Mouse (Mus musculus) kidney, embryonic 15.5 days (tissue): Measurements from ENCODE around the gene Stpg3. TPM values are rescaled to one million over a fixed set of nuclear protein-coding genes. Genes with fewer than 3 reads are reported as not detected.

Source experiments
- ATAC-seq: fragments of 200-750 bp; cut with Nextera tagmentation; replicated peaks from 2 replicates; pipeline ENCODE4 v1.8.0; 2017; ENCODE audit warnings: moderate TSS enrichment; ENCODE audit not compliant: low FRiP score
- H3K27ac ChIP-seq: fragments of 300-500 bp; sonication (generic); 2 replicates; pipeline ENCODE4 v1.5.1; 2015; ENCODE audit warnings: mild to moderate bottlenecking, inconsistent platforms
- H3K27me3 ChIP-seq: fragments of 300-500 bp; sonication (generic); 2 replicates; pipeline ENCODE4 v1.6.1; 2015; ENCODE audit warnings: inconsistent platforms
- H3K36me3 ChIP-seq: fragments of 300-500 bp; sonication (generic); 2 replicates; pipeline ENCODE4 v1.6.1; 2015; ENCODE audit warnings: inconsistent platforms
- H3K4me1 ChIP-seq: fragments of 300-500 bp; sonication (generic); 2 replicates; pipeline ENCODE4 v1.6.1; 2015; ENCODE audit warnings: inconsistent platforms
- H3K4me2 ChIP-seq: fragments of 300-500 bp; sonication (generic); 2 replicates; pipeline ENCODE4 v1.6.1; 2015; ENCODE audit warnings: moderate library complexity, mild to moderate bottlenecking, inconsistent platforms
- H3K4me3 ChIP-seq: fragments of 300-500 bp; sonication (generic); replicated peaks from 2 replicates; pipeline ENCODE4 v1.5.1; 2015; ENCODE audit warnings: mild to moderate bottlenecking, inconsistent platforms
- H3K9ac ChIP-seq: fragments of 300-500 bp; sonication (generic); 2 replicates; pipeline ENCODE4 v1.6.1; 2015; ENCODE audit warnings: mild to moderate bottlenecking, inconsistent platforms
- H3K9me3 ChIP-seq: fragments of 300-500 bp; sonication (generic); replicated peaks from 2 replicates; pipeline ENCODE4 v1.6.1; 2016; ENCODE audit warnings: inconsistent platforms
- WGBS: fragments of 180-500 bp; shearing (Covaris S2); methylation state at CpG from one replicate; pipeline ENCODE4 v1.1.7; 2015; ENCODE audit warnings: mixed read lengths; 5-methylcytosine and 5-hydroxymethylcytosine counted together
- polyA plus RNA-seq: library from polyadenylated mRNA; unstranded; fragments of >200 nt; fragmentation: Nextera tagmentation; extraction: Ambion mirVana; gene quantifications from 2 replicates; pipeline ENCODE4 v1.2.1, GENCODE M21; 2015

The Stpg3 gene
- polyA plus RNA-seq, 1 experiment from 2014 or later: 0.55 TPM

DNA sequence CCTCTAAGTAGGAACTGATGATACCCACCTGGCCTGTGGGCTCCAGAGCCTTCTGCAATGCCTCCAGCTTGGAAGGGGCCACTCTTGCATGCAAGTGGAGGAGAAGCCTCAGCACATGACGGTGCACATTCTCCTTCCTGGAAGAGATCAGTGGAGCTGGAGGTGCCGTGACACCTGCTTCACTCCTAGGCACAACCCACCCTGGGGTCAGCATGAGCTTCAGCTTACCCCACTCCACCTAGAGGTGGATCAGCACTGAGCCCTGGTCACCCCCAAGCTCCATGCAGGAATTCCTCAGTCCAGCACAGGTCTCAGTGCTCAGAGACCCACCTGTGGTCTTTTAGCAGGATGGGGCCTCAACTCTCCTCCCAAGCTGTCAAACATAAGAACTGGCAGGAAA is 13.8 kb downstream of the Stpg3 start:
- Histone ChIP-seq H3K4me2 (no peak overlapping the region), H3K4me1 (peaks cover 19% of the 10 kb centered on the region), H3K4me3 (no peak overlapping the region), H3K9ac (no peak overlapping the region), H3K36me3 (peaks cover 74% of the 10 kb centered on the region), H3K9me3 (no peaks in the 10 kb centered on the region), H3K27ac (no peak overlapping the region), H3K27me3 (peaks cover 2% of the 10 kb centered on the region; the same call in 1 of the 2 replicates)
- 95% methylated on average over 2 of the region's 2 CpGs for WGBS
- no peak for ATAC-seq

DNA sequence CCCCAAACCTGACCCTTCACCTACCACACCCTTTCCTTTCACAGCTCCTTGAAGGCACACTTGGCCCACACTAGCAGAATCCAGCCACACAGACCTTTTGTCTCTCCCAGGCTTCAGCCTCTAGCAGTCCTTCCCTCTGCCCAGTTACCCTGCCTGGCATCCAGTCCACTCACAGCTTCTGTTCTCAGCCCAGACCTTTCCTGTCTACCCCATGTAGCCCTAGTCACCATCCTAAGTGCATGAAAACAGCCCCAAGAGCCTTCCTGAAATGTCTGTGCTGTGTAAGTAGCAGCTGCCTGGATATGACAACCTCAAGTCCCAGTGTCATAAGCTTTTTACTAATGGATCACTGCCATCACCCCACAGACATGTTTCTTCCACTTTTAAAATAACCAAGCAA is 16.5 kb downstream of the Stpg3 start:
- Histone ChIP-seq H3K4me3 (no peak overlapping the region), H3K27ac (peak overlapping the region; percentile 93), H3K36me3 (peaks cover 47% of the 10 kb centered on the region), H3K9me3 (no peaks in the 10 kb centered on the region), H3K9ac (no peak overlapping the region), H3K27me3 (peaks cover 13% of the 10 kb centered on the region), H3K4me1 (peaks cover 45% of the 10 kb centered on the region), H3K4me2 (no peak overlapping the region)
- ATAC-seq: no peak

DNA sequence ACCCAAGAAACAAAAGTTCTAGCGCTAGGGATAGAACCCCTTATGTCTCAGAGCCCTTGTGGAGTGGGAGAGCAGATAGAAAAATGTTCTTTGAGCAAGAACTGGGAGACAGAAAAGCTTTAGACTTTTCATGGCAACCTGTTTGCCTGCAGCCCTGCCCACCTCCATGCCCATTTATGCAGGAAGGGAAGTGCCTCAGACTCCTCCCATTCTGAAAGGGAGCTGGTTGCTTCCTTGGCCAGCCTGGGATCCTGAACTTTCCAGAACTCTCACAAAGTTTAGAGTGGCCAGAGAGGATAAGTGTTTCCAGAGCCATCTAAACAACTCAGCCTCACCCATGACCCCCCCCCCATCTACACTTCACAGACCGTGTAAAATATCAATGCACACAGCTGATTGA is 17.2 kb downstream of the Stpg3 start:
- Histone ChIP-seq H3K36me3 (peaks cover 40% of the 10 kb centered on the region), H3K4me2 (peak overlapping the region; percentile 68), H3K27me3 (peaks cover 13% of the 10 kb centered on the region), H3K4me1 (peaks cover 46% of the 10 kb centered on the region), H3K27ac (peak overlapping the region; percentile 93), H3K9me3 (no peaks in the 10 kb centered on the region), H3K9ac (no peak overlapping the region), H3K4me3 (peak overlapping the region; percentile 44)
- no peak for ATAC-seq
- WGBS: 33% methylated on average over 2 of the region's 2 CpGs

DNA sequence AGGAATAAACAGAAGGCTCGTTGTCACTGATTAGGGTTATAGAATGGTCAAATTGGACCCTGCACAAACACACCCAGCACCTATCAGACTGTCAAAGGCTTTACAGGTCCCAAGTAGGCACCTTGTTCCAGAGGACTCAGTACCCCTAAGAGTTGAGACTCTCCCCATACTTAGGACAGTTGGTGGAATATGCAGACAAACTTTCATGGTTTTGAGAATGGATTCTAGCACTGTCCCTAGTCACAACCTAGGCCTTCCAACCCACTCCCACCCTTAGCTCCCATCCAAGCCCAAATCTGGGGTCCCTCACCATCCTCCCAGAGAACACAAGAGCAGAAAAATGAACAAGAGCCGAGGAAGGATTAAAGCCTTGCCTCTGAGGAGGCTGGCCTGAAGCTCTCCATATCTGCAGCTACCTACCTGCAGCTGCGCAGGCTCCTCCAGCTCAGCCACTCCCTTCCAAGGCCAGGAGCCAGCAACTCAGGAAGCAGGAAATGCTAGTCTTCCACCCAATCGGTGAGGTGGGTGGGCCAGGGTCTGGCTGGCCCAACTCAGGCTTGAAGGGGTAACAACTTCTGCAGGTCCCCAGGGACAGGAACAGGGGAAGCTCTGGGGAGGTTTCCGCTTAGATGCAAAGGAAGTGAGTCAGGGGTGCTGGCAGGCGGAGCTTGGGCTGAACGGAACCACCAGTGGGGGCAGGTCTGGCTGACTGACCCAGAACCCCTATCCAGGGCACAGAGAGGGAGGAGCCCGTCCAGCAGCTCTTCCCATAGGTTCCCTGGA is 18.1 kb downstream of the Stpg3 start, which contains the start of gene Tor4a:
Tor4a (minus strand) TSS at position 715 of the 783 bp plus-strand sequence.
- Histone ChIP-seq H3K9ac (peak within 1 kb of the TSS; percentile 24), H3K9me3 (no peaks in the 10 kb centered on the region), H3K36me3 (peaks cover 31% of the 10 kb centered on the region), H3K27ac (peak within 1 kb of the TSS; percentile 93), H3K4me2 (peak within 1 kb of the TSS; percentile 68), H3K4me3 (peak within 1 kb of the TSS; percentile 44), H3K4me1 (peaks cover 46% of the 10 kb centered on the region), H3K27me3 (peaks cover 13% of the 10 kb centered on the region)
- WGBS: 10% methylated on average over 8 of the region's 8 CpGs
- peak; percentile 74 for ATAC-seq

DNA sequence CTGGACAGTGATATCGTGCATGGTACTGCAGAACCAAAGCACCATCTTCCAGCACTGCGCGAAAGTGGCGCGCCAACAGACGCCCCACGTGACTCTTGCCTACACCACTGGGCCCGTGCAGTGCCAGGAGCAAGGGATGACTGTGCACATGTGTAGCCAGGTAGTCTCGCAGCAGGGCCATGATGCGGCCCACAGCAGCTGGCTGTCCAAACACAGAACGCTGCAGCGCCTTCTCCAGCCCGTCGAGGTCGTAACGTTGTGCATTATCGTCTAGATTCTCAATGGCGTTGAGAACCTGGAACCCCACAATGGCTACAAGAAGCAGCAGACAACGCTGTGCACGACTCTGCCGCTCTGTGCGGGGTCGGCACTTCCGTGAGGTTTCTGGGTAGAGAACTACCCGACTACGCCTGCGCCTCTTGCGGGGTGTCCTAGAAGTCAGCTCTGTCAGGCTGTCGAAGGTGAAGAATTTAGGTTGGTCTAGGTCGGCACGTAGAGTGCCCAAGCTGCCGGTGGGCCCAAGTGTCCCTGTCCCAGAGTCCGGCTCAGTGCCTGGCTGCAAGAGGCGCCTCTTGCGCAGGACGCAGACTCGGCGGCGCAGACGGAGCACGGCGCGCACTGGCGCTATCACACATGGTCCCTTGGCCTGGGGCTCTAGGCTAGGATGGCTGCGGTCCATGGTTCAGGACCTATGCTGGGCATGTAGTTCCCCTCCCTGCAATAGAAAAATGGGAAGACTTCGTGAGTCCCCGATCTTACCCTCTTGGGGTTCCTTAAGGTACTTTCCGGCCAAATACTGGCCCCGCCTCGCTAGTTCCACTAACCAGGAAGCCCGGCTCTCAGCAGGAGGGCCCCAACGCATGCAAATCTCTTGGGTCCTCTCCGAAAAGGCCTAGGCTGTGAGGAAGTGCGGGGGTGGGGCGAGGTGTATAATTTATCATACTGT is 19.0 kb downstream of the Stpg3 start:
- Histone ChIP-seq H3K36me3 (peaks cover 23% of the 10 kb centered on the region), H3K4me3 (peak overlapping the region; percentile 44), H3K27ac (peak overlapping the region; percentile 93), H3K9me3 (no peaks in the 10 kb centered on the region), H3K4me1 (peaks cover 46% of the 10 kb centered on the region), H3K4me2 (peak overlapping the region; percentile 68), H3K9ac (peak overlapping the region; percentile 21), H3K27me3 (peaks cover 13% of the 10 kb centered on the region)
- ATAC-seq: peak; percentile 17; the same call in 1 of the 2 replicates
- 22% methylated on average over 55 of the region's 55 CpGs for WGBS

DNA sequence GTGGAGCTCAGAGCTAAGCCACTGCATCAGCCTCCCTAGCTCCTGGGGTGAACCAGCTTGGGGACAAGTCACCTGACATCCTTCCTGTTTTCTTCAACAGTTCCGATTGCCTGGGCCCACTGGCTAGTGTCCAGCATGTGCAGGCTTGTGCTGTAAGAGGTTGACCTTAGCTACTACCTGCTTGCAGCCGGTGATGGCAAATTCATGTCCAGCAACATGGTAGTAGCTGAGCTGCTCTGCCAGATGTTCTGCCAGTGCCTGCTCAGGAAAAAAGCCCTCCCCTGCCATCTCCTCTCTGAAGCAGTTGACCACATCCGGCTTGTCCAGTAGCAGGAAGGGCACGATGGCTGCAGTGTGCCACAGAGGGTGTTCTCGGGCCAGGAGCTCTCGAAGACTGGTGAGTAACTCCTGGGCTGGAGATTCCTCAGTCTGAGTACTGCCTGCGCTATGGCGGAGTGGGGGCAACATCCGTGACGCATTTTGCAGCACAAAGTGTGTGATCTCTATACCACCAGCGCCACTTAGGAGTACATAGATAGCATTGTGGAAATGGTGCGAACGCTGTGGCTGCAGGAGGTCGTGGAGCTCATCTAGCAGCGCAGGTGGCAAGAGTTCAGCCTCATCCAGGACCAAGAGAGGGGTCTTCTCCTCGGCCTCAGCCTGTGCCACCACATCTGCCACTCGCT is 19.8 kb downstream of the Stpg3 start:
- peaks cover 13% of the 10 kb centered on the region for H3K27me3 ChIP-seq
- H3K9ac ChIP-seq: peak overlapping the region; percentile 21; the same call in 1 of the 2 replicates
- H3K36me3 ChIP-seq: peaks cover 14% of the 10 kb centered on the region
- H3K9me3 ChIP-seq: no peaks in the 10 kb centered on the region
- H3K27ac ChIP-seq: peak overlapping the region; percentile 54; the same call in 1 of the 2 replicates
- peak overlapping the region; percentile 44; the same call in 1 of the 2 replicates for H3K4me3 ChIP-seq
- WGBS: 82% methylated on average over 17 of the region's 17 CpGs
- H3K4me2 ChIP-seq: peak overlapping the region; percentile 68
- peaks cover 46% of the 10 kb centered on the region for H3K4me1 ChIP-seq
- ATAC-seq: no peak

DNA sequence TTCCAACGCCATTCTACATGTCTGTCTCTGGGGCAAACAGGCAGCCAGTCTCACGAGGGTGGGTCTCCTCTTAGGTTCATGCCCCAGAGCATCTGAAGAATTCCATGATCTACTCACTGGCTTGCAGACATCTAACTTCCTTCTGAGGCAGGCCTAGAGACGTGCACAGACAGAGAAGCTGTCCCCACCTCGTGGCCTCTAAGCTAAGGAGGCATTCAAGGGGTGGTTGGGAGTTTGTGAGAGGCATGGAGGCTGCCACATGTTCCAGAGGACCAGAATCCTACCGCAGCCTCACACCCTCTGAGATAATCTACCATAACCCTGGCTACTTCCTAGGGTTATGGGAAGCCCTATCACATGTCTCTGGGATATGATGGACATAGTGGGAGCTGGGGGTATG is 20.4 kb downstream of the Stpg3 start:
- peak overlapping the region; percentile 54 for H3K27ac ChIP-seq
- peaks cover 13% of the 10 kb centered on the region for H3K27me3 ChIP-seq
- peaks cover 8% of the 10 kb centered on the region for H3K36me3 ChIP-seq
- 68% methylated on average over 5 of the region's 5 CpGs for WGBS
- H3K9ac ChIP-seq: no peak overlapping the region
- ATAC-seq: no peak
- peak overlapping the region; percentile 68 for H3K4me2 ChIP-seq
- H3K4me1 ChIP-seq: peaks cover 46% of the 10 kb centered on the region
- no peaks in the 10 kb centered on the region for H3K9me3 ChIP-seq
- H3K4me3 ChIP-seq: no peak overlapping the region

DNA sequence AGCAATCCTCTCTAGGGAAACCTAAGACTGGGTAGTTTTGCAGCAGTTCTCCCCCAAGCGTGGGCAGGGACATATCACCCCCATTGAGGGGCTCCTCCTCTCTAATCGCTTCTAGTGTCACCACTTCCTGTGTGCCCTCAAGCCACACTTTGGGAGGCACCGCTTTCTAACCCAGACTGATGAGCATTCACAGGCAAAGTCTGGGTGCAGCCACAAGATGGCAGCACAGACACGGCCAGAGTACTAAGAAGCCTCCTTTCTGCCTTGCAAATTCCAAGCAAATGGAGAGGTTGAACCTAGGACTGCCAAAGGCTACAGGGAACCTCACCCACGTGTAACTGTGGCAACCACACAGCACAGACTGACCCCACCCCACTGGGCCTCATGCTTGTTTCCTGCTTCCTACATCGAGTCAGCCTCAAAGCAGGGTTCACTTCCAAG is 21.1 kb downstream of the Stpg3 start:
- no peak overlapping the region for H3K9ac ChIP-seq
- H3K27ac ChIP-seq: peak overlapping the region; percentile 54
- no peaks in the 10 kb centered on the region for H3K9me3 ChIP-seq
- H3K27me3 ChIP-seq: peaks cover 13% of the 10 kb centered on the region
- H3K4me1 ChIP-seq: peaks cover 46% of the 10 kb centered on the region
- 1% methylated on average over 6 of the region's 6 CpGs for WGBS
- peak overlapping the region; percentile 14; the same call in 1 of the 2 replicates for H3K4me3 ChIP-seq
- peak; percentile 69 for ATAC-seq
- peaks cover 1% of the 10 kb centered on the region for H3K36me3 ChIP-seq
- H3K4me2 ChIP-seq: peak overlapping the region; percentile 68

DNA sequence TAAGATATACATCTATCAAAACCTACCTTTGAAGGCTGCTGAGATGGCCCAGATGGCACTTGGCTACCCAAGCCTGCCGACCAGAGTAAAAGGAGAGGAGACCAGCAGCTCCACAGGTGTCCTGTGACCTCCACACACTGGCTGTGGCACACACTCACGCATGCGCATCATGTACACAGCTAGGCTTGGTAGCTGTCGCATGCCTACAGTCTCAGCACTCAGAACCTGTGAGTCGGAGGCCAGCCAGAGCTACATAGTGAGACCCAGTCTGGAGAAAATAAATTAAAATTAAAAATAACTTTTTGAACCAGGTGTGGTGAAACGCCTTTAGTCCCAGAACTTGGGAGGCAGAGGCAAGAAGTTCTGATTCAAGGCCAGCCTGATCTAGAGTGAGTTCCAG is 26.6 kb downstream of the Stpg3 start:
- Histone ChIP-seq H3K27ac (no peak overlapping the region), H3K36me3 (no peaks in the 10 kb centered on the region), H3K4me1 (peaks cover 25% of the 10 kb centered on the region), H3K27me3 (peaks cover 22% of the 10 kb centered on the region), H3K9ac (no peak overlapping the region), H3K4me2 (no peak overlapping the region), H3K4me3 (no peak overlapping the region), H3K9me3 (no peaks in the 10 kb centered on the region)
- no peak for ATAC-seq
- WGBS: 89% methylated on average over 6 of the region's 6 CpGs

DNA sequence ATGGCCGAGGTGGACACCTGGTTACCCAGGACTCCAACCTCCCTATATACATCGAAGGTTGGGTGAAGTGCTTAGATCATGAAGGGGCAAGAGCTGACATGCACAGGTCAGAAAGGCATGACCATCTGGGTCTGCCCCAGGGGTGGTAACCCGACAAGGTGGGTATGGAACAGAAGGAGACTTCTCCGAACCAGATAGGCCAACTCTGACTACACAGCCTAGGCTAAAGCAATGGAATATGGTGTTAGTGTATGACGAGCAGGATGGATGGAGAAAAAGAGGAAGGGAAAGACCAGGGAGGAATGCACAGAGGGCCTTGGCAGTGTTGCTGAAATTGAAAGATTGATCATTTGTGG is 27.9 kb downstream of the Stpg3 start:
- H3K9ac ChIP-seq: no peak overlapping the region; the same call in 1 of the 2 replicates
- no peak for ATAC-seq
- peaks cover 31% of the 10 kb centered on the region for H3K4me1 ChIP-seq
- H3K27me3 ChIP-seq: peaks cover 32% of the 10 kb centered on the region
- no peaks in the 10 kb centered on the region for H3K36me3 ChIP-seq
- 0 out of 2 replicates have a peak overlapping the region, but pooled peaks have one; percentile 82 for H3K27ac ChIP-seq
- 40% methylated on average over 5 of the region's 5 CpGs for WGBS
- H3K4me2 ChIP-seq: peak overlapping the region; percentile 90
- no peaks in the 10 kb centered on the region for H3K9me3 ChIP-seq
- peak overlapping the region; percentile 49 for H3K4me3 ChIP-seq
